Mouse (Mus musculus) intestine, embryonic 16.5 days (tissue): ENCODE measurements around the gene Nradd. TPM values are rescaled to one million over a fixed set of nuclear protein-coding genes. Genes with fewer than 3 reads are reported as not detected.

Experiments used
- ATAC-seq: fragments of 200-750 bp; cut with Nextera tagmentation; 2 replicates; pipeline ENCODE4 v1.8.0; 2017; ENCODE audit warnings: moderate TSS enrichment, moderate library complexity
- H3K27ac ChIP-seq: fragments of 300-500 bp; sonication (generic); 2 replicates; pipeline ENCODE4 v1.5.1; 2014; ENCODE audit warnings: mild to moderate bottlenecking, low read length
- H3K27me3 ChIP-seq: fragments of 300-500 bp; sonication (generic); replicated peaks from 2 replicates; pipeline ENCODE4 v1.6.1; 2014; ENCODE audit warnings: low read length, control low read depth, mixed read lengths; ENCODE audit not compliant: control insufficient read depth, insufficient read depth
- H3K36me3 ChIP-seq: fragments of 300-500 bp; sonication (generic); 2 replicates; pipeline ENCODE4 v1.6.1; 2014; ENCODE audit warnings: low read length, control low read depth; ENCODE audit not compliant: control insufficient read depth, insufficient read depth
- H3K4me1 ChIP-seq: fragments of 300-500 bp; sonication (generic); 2 replicates; pipeline ENCODE4 v1.6.1; 2014; ENCODE audit warnings: low read length, control low read depth, mixed read lengths; ENCODE audit not compliant: control insufficient read depth, insufficient read depth
- H3K4me2 ChIP-seq: fragments of 300-500 bp; sonication (generic); 2 replicates; pipeline ENCODE4 v1.6.1; 2014; ENCODE audit warnings: low read depth, low read length, control low read depth
- H3K4me3 ChIP-seq: fragments of 300-500 bp; sonication (generic); 2 replicates; pipeline ENCODE4 v1.5.1; 2014; ENCODE audit warnings: mild to moderate bottlenecking, low read length
- H3K9ac ChIP-seq: fragments of 300-500 bp; sonication (generic); 2 replicates; pipeline ENCODE4 v1.6.1; 2014; ENCODE audit warnings: low read depth, low read length
- H3K9me3 ChIP-seq: fragments of 300-500 bp; sonication (generic); 2 replicates; pipeline ENCODE4 v1.6.1; 2016; ENCODE audit warnings: low read length, control low read depth; ENCODE audit not compliant: control insufficient read depth
- WGBS: fragments of 180-500 bp; shearing (Covaris S2); extraction: QIAGEN DNeasy Blood & Tissue Kit; methylation state at CpG from one replicate; pipeline ENCODE4 v1.1.7; 2014; 5-methylcytosine and 5-hydroxymethylcytosine counted together
- polyA plus RNA-seq: library from polyadenylated mRNA; unstranded; fragments of >200 nt; fragmentation: Nextera tagmentation; extraction: Ambion mirVana; gene quantifications from 2 replicates; pipeline ENCODE4 v1.2.1, GENCODE M21; 2015

Gene Nradd
- polyA plus RNA-seq, 1 experiment from 2014 or later, result 25.7 TPM

DNA sequence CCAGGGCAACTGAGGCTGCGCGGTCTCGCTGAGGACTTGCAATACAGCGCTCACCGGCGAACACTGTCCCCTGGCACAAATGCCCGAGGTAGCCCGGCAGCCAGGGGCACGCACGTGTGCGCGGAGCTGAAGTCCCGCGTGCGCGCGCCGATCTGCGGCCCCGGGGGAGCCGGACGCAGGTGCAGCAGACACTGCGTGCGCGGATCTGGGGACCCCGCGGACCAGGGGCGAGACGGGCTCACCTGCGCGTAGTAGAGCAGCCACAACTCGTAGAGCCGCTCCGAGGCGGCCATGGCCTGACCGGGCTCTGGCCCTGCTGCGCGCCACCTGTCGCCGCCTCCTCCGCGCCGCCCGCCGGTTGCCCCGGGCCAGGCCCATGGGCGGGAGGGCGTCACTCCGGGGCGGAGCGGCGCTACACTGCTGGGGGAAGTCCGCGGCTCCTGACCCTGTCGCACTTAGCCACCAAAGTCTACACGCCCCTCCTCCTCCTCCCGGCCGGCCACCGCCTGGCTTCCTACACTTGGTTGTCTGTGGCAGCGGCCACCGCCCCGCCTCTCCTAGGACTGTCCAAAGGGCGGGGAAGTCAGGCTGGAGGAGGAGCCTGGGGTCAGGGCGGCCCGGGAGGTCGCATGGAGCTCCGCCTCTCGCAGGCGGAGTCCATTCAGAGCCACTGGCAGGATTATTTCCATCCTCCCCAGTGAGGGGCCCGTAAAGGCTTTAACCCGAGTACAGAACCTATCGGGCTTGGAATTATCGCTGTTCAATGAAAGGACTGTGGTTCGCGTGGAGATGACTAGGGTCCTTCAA is 29.6 kb upstream of the Nradd start, which contains the start of gene Nbeal2:
Gene Nbeal2, minus strand, starts transcription at position 507 of the 807 bp plus-strand sequence.
- 0 out of 2 replicates have a peak, but pooled peaks cover 7% of the 10 kb centered on the region for H3K27me3 ChIP-seq
- peaks cover 37% of the 10 kb centered on the region for H3K4me1 ChIP-seq
- peak within 1 kb of the TSS; percentile 80 for H3K9ac ChIP-seq
- H3K27ac ChIP-seq, result peak within 1 kb of the TSS; percentile 77
- H3K9me3 ChIP-seq, result no peaks in the 10 kb centered on the region
- ATAC-seq, result peak; percentile 88
- peak within 1 kb of the TSS; percentile 77 for H3K4me3 ChIP-seq
- under 1% methylated on average over 73 of the region's 75 CpGs for WGBS
- H3K36me3 ChIP-seq, result no peaks in the 10 kb centered on the region
- H3K4me2 ChIP-seq, result peak within 1 kb of the TSS; percentile 95

DNA sequence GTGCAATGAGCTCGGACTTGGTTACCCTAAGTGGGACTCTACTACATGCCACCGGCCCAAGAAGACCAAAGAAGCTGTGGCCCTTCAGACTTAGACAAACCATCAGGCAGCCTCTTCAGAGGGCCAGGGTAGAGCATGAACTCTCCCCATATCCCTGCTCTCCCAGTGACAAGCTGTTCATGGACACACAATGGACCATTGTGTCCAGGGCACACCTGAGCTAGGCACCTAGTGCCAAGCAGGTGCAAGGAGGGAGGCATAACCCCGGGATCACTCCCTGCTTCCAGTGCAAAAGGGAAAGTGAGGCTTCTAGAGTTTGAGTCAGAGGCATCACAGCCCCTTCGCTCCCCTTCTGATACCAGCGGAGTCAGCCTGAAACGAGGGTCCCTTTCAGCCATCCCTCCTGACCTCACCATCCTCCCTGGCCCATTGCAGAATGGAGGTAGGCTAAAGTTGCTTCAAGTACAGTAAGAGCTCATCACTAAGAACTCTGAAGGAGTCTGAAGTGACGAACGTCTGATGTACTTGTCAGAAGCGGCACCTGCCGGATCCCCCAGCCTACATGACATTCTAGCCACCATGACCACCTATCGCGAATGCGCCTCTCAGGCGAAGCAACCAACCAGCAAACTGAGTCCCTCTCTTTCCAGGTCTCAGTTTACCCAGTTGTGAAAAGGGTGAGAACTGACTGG is 28.9 kb upstream of the Nradd start:
- peak overlapping the region; percentile 77 for H3K27ac ChIP-seq
- WGBS, result 16% methylated on average over 14 of the region's 14 CpGs
- H3K27me3 ChIP-seq, result 0 out of 2 replicates have a peak, but pooled peaks cover 7% of the 10 kb centered on the region
- H3K4me3 ChIP-seq, result peak overlapping the region; percentile 77
- H3K9ac ChIP-seq, result peak overlapping the region; percentile 80
- no peaks in the 10 kb centered on the region for H3K36me3 ChIP-seq
- H3K4me1 ChIP-seq, result peaks cover 34% of the 10 kb centered on the region
- no peak for ATAC-seq
- H3K4me2 ChIP-seq, result peak overlapping the region; percentile 95
- H3K9me3 ChIP-seq, result no peaks in the 10 kb centered on the region

GRCm38 (mm10) chr9:110651931-110652722 is 27.9 kb upstream of the Nradd start:
- H3K4me3 ChIP-seq, result peak overlapping the region; percentile 77
- no peaks in the 10 kb centered on the region for H3K9me3 ChIP-seq
- H3K27me3 ChIP-seq, result 0 out of 2 replicates have a peak, but pooled peaks cover 7% of the 10 kb centered on the region
- peak overlapping the region; percentile 95 for H3K4me2 ChIP-seq
- peaks cover 31% of the 10 kb centered on the region for H3K4me1 ChIP-seq
- peak overlapping the region; percentile 80 for H3K9ac ChIP-seq
- no peaks in the 10 kb centered on the region for H3K36me3 ChIP-seq
- ATAC-seq, result peak; percentile 5; the same call in 1 of the 2 replicates
- 27% methylated on average over 13 of the region's 13 CpGs for WGBS
- H3K27ac ChIP-seq, result peak overlapping the region; percentile 77

GRCm38 (mm10) chr9:110649775-110650174 is 25.5 kb upstream of the Nradd start:
- Histone ChIP-seq H3K4me1 (peaks cover 22% of the 10 kb centered on the region), H3K4me3 (no peak overlapping the region), H3K27me3 (0 out of 2 replicates have a peak, but pooled peaks cover 7% of the 10 kb centered on the region), H3K4me2 (no peak overlapping the region), H3K9me3 (no peaks in the 10 kb centered on the region), H3K36me3 (no peaks in the 10 kb centered on the region), H3K9ac (no peak overlapping the region), H3K27ac (no peak overlapping the region)
- ATAC-seq, result no peak

- no peaks in the 10 kb centered on the region; the same call in 1 of the 2 replicates for H3K36me3 ChIP-seq
- H3K27ac ChIP-seq, result no peak overlapping the region
- 81% methylated on average over 9 of the region's 9 CpGs for WGBS
- H3K9ac ChIP-seq, result no peak overlapping the region
- H3K4me2 ChIP-seq, result no peak overlapping the region
- H3K4me1 ChIP-seq, result no peaks in the 10 kb centered on the region
- no peaks in the 10 kb centered on the region for H3K27me3 ChIP-seq
- H3K9me3 ChIP-seq, result no peaks in the 10 kb centered on the region
- no peak for ATAC-seq
- no peak overlapping the region for H3K4me3 ChIP-seq
Measured at GRCm38 (mm10) chr9:110645219-110645618, 21.0 kb upstream of the Nradd start.

GRCm38 (mm10) chr9:110644295-110644694 is 20.0 kb upstream of the Nradd start:
- Histone ChIP-seq H3K4me2 (no peak overlapping the region), H3K4me3 (no peak overlapping the region), H3K9me3 (no peaks in the 10 kb centered on the region), H3K9ac (no peak overlapping the region), H3K27ac (no peak overlapping the region), H3K4me1 (no peaks in the 10 kb centered on the region), H3K27me3 (no peaks in the 10 kb centered on the region), H3K36me3 (no peaks in the 10 kb centered on the region; the same call in 1 of the 2 replicates)
- WGBS, result 84% methylated on average over 10 of the region's 10 CpGs
- no peak for ATAC-seq

- Histone ChIP-seq H3K9me3 (no peaks in the 10 kb centered on the region), H3K4me3 (no peak overlapping the region), H3K27ac (no peak overlapping the region), H3K4me1 (no peaks in the 10 kb centered on the region), H3K4me2 (no peak overlapping the region), H3K36me3 (no peaks in the 10 kb centered on the region; the same call in 1 of the 2 replicates), H3K27me3 (no peaks in the 10 kb centered on the region), H3K9ac (no peak overlapping the region)
- WGBS, result 58% methylated on average over 9 of the region's 9 CpGs
- ATAC-seq, result no peak
Measured at GRCm38 (mm10) chr9:110643787-110644186, 19.5 kb upstream of the Nradd start.

GRCm38 (mm10) chr9:110642812-110643524 is 18.7 kb upstream of the Nradd start:
- no peaks in the 10 kb centered on the region for H3K27me3 ChIP-seq
- ATAC-seq, result no peak
- no peak overlapping the region for H3K9ac ChIP-seq
- H3K27ac ChIP-seq, result no peak overlapping the region
- no peaks in the 10 kb centered on the region for H3K9me3 ChIP-seq
- 47% methylated on average over 5 of the region's 5 CpGs for WGBS
- H3K4me1 ChIP-seq, result no peaks in the 10 kb centered on the region
- peaks cover 3% of the 10 kb centered on the region; the same call in 1 of the 2 replicates for H3K36me3 ChIP-seq
- H3K4me3 ChIP-seq, result no peak overlapping the region
- H3K4me2 ChIP-seq, result no peak overlapping the region
